Comparison of ENCODE assay signal across 8 mouse cellular contexts in the genomic region with DNA sequence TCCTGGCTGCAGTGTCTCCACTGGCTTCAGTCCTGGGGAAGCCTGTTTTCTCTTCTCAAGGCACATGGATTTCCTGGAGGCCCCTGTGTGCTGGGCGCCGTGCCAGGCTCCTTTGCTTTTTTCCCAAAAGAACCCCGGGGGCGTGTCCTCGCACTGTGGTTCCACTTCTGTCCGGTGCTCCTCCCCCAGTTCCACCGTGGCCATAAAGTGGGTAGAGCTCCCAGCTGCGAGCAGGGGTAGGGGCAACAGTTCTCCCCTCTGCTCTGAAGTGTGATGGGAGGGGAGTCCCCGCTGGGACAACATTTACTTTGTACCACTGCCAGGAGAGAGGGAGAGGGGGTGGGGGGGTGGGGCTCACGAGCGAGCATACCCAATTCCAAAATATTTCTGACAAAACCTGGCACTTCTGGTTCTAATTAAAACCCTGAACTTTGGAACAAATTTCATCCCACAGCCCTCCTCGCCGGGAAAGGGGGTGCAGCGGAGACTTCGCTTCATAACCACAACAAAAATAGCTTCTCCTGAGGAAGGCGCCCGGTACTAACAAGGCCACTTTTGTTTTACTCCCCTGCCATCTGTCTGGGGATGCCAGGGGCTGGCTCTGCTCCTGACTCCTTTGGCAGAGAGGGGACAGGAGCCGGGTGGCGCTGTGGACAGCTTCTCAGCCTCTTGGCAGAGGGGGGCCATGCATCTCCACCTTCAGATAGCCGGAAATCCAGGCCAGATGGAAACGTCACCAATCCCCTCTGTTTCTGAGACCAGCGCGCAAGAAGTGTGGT. TPM values are rescaled to one million over a fixed set of nuclear protein-coding genes. Genes with fewer than 3 reads are reported as not detected.
DNase-seq lines count a peak whose midpoint lies in the region; ATAC-seq and TF ChIP-seq lines count a peak whose summit lies in the region.

No protein-coding gene starts in this region.

- no peaks in the 10 kb centered on the region for H3K4me1 ChIP-seq in CH12.LX (ENCODE audit: control insufficient read depth in 1 of 2, insufficient read depth in 2 of 2)
- peaks cover 11% of the 10 kb centered on the region for H3K4me1 ChIP-seq in brown adipose tissue, adult 24 weeks (ENCODE audit: control insufficient read depth, insufficient read depth, insufficient read length, low read length)
- H3K4me1 ChIP-seq in forebrain, embryonic 15.5 days: peaks cover 34% of the 10 kb centered on the region
- peaks cover 12% of the 10 kb centered on the region; the same call in 1 of the 2 replicates for H3K4me1 ChIP-seq in heart, postnatal 0 days (ENCODE audit: control insufficient read depth, insufficient read depth)
- no peaks in the 10 kb centered on the region; the same call in 1 of the 2 replicates for H3K4me1 ChIP-seq in liver, embryonic 11.5 days (replicated peaks; ENCODE audit: control insufficient read depth, insufficient read depth, low read length)
- peaks cover 18% of the 10 kb centered on the region for H3K4me1 ChIP-seq in olfactory bulb, adult 2 months (ENCODE audit: control insufficient read depth, insufficient read depth, low read length)

- TF ChIP-seq POLR2A in CH12.LX (IDR thresholded peaks at IDR 0.05; ENCODE audit: low read depth, low read length): no peak
- no peak for TF ChIP-seq POLR2A in olfactory bulb, adult 2 months (IDR thresholded peaks at IDR 0.05; ENCODE audit: insufficient read depth, low read depth, low read length)

- no peak overlapping the region for H3K4me3 ChIP-seq in CH12.LX (replicated peaks in 1 of 3; ENCODE audit: low read depth in 2 of 3, low read length in 2 of 3, poor library complexity in 1 of 3)
- H3K4me3 ChIP-seq in brown adipose tissue, adult 24 weeks (ENCODE audit: insufficient read depth, low read depth, low read length): peak overlapping the region; percentile 41
- H3K4me3 ChIP-seq in forebrain, embryonic 15.5 days: peak overlapping the region; percentile 18; the same call in 1 of the 2 replicates
- H3K4me3 ChIP-seq in heart, postnatal 0 days (ENCODE audit: low read depth, low read length): peak overlapping the region; percentile 34
- H3K4me3 ChIP-seq in liver, embryonic 11.5 days (ENCODE audit: low read depth, low read length): no peak overlapping the region
- H3K4me3 ChIP-seq in olfactory bulb, adult 2 months (ENCODE audit: insufficient read depth, low read depth, low read length): no peak overlapping the region; the same call in 1 of the 2 replicates

- no peak for TF ChIP-seq EP300 in CH12.LX (IDR thresholded peaks at IDR 0.05; ENCODE audit: low read length)
- 0 out of 2 replicates have a peak, but pooled peaks have one; percentile 32 for TF ChIP-seq EP300 in heart, postnatal 0 days (IDR thresholded peaks at IDR 0.05; ENCODE audit: low read depth)

- ATAC-seq in forebrain, embryonic 15.5 days (replicated peaks): peak; percentile 89
- peak; percentile 66 for ATAC-seq in heart, postnatal 0 days (ENCODE audit: insufficient read depth, low read depth)
- peak; percentile 61 for ATAC-seq in liver, embryonic 11.5 days (replicated peaks; ENCODE audit: low FRiP score)

- no peaks in the 10 kb centered on the region for H3K79me2 ChIP-seq in CH12.LX (replicated peaks; ENCODE audit: control insufficient read depth, extremely low read depth, insufficient read depth, poor library complexity, severe bottlenecking)

- no peak for TF ChIP-seq CTCF in CH12.LX (conservative IDR thresholded peaks at IDR 0.05 in 1 of 2, IDR thresholded peaks at IDR 0.05 in 1 of 2; ENCODE audit: low read depth in 2 of 2, low read length in 2 of 2)
- TF ChIP-seq CTCF in heart, postnatal 0 days (IDR thresholded peaks at IDR 0.05; ENCODE audit: low read depth): no peak
- TF ChIP-seq CTCF in olfactory bulb, adult 2 months (IDR thresholded peaks at IDR 0.05; ENCODE audit: insufficient read depth, low read depth, low read length): no peak

- no peak for TF ChIP-seq RAD21 in CH12.LX (IDR thresholded peaks at IDR 0.05; ENCODE audit: low read depth, low read length)

- dilution Hi-C loops in CH12.LX (cut with MboI; ENCODE audit: extremely low pct_ligation_motif_present, extremely low pct_unique_long_range_greater_than_20kb, low sequenced_read_pairs): no loop called here

- H3K27ac ChIP-seq in CH12.LX (ENCODE audit: insufficient read depth, low read depth): no peak overlapping the region
- peak overlapping the region; percentile 95 for H3K27ac ChIP-seq in brown adipose tissue, adult 24 weeks (replicated peaks; ENCODE audit: low read depth, low read length)
- peak overlapping the region; percentile 84 for H3K27ac ChIP-seq in forebrain, embryonic 15.5 days (replicated peaks)
- peak overlapping the region; percentile 57 for H3K27ac ChIP-seq in heart, postnatal 0 days (ENCODE audit: low read depth)
- peak overlapping the region; percentile 38; the same call in 1 of the 2 replicates for H3K27ac ChIP-seq in liver, embryonic 11.5 days (ENCODE audit: low read depth, low read length)
- H3K27ac ChIP-seq in olfactory bulb, adult 2 months (ENCODE audit: insufficient read depth, low read depth, low read length): peak overlapping the region; percentile 55; the same call in 1 of the 2 replicates

- no peaks in the 10 kb centered on the region for H3K9me3 ChIP-seq in CH12.LX (replicated peaks; ENCODE audit: low read length)
- no peaks in the 10 kb centered on the region for H3K9me3 ChIP-seq in forebrain, embryonic 15.5 days
- no peaks in the 10 kb centered on the region for H3K9me3 ChIP-seq in heart, postnatal 0 days (replicated peaks; ENCODE audit: control insufficient read depth, low read length)
- no peaks in the 10 kb centered on the region for H3K9me3 ChIP-seq in liver, embryonic 11.5 days (ENCODE audit: control insufficient read depth, low read length)

- in situ Hi-C loops in CH12.LX (cut with MboI; ENCODE audit: low pct_ligation_motif_present, low pct_unique_long_range_greater_than_20kb, low sequenced_read_pairs): no loop called here

- H3K9ac ChIP-seq in CH12.LX (ENCODE audit: insufficient read depth, low read depth): no peak overlapping the region
- H3K9ac ChIP-seq in forebrain, embryonic 15.5 days (replicated peaks): 0 out of 2 replicates have a peak overlapping the region, but pooled peaks have one; percentile 20
- H3K9ac ChIP-seq in heart, postnatal 0 days (replicated peaks; ENCODE audit: low read depth, low read length): no peak overlapping the region
- no peak overlapping the region for H3K9ac ChIP-seq in liver, embryonic 11.5 days (ENCODE audit: low read depth, low read length)

- H3K36me3 ChIP-seq in CH12.LX (replicated peaks in 1 of 2; ENCODE audit: control insufficient read depth in 1 of 2, insufficient read depth in 1 of 2, low read length in 1 of 2): no peaks in the 10 kb centered on the region
- H3K36me3 ChIP-seq in forebrain, embryonic 15.5 days: no peaks in the 10 kb centered on the region
- no peaks in the 10 kb centered on the region for H3K36me3 ChIP-seq in heart, postnatal 0 days (replicated peaks; ENCODE audit: control insufficient read depth, insufficient read depth, low read length)
- no peaks in the 10 kb centered on the region for H3K36me3 ChIP-seq in liver, embryonic 11.5 days (ENCODE audit: control insufficient read depth, insufficient read depth, low read length)

- DNase-seq in CH12.LX (ENCODE audit: extremely low read depth): no peak
- peak; percentile 87 for DNase-seq in heart, postnatal 0 days (ENCODE audit: low spot score)
- peak; percentile 91 to 94 for DNase-seq in kidney, postnatal 36 days
- DNase-seq in liver, embryonic 11.5 days (ENCODE audit: low spot score): no peak
- no peak for DNase-seq in thymus, postnatal 4 days

- no peaks in the 10 kb centered on the region for H3K27me3 ChIP-seq in CH12.LX (replicated peaks)
- H3K27me3 ChIP-seq in forebrain, embryonic 15.5 days: no peaks in the 10 kb centered on the region
- H3K27me3 ChIP-seq in heart, postnatal 0 days (ENCODE audit: control insufficient read depth, insufficient read depth, low read length): 0 out of 2 replicates have a peak, but pooled peaks cover 4% of the 10 kb centered on the region
- no peaks in the 10 kb centered on the region for H3K27me3 ChIP-seq in liver, embryonic 11.5 days (replicated peaks; ENCODE audit: control insufficient read depth, insufficient read depth, low read length)

- peak overlapping the region; percentile 64 for H3K4me2 ChIP-seq in CH12.LX (ENCODE audit: insufficient read depth, low read depth, poor library complexity, severe bottlenecking)
- peak overlapping the region; percentile 36 for H3K4me2 ChIP-seq in forebrain, embryonic 15.5 days (replicated peaks)
- peak overlapping the region; percentile 65 for H3K4me2 ChIP-seq in heart, postnatal 0 days (ENCODE audit: low read depth, low read length)
- H3K4me2 ChIP-seq in liver, embryonic 11.5 days: peak overlapping the region; percentile 31; the same call in 1 of the 2 replicates

- 9% methylated on average over 23 of the region's 23 CpGs for WGBS in forebrain, embryonic 15.5 days
- WGBS in heart, postnatal 0 days: 16% methylated on average over 23 of the region's 23 CpGs
- 40% methylated on average over 23 of the region's 23 CpGs for WGBS in liver, embryonic 11.5 days
- WGBS in olfactory bulb, adult 2 months: 6% methylated on average over 23 of the region's 23 CpGs

RNA-seq across cellular contexts. Expression of a gene that starts 49.2 kb away (rescaled TPM):
- 9.7 and 9.8 TPM in 2 replicates for total RNA-seq in CH12.LX (2012; rRNA removed)
- 6.9 and 7.8 TPM in 2 replicates for total RNA-seq in CH12.LX (2014; rRNA removed)
- polyA plus RNA-seq in CH12.LX (2012; ENCODE audit: insufficient read length, low read depth): 8.9 and 9.2 TPM in 2 replicates
- polyA plus RNA-seq in brown adipose tissue, adult 24 weeks (2012; ENCODE audit: insufficient read depth, insufficient read length, missing spikeins): 11.3 and 12.3 TPM in 2 replicates
- polyA plus RNA-seq in forebrain, embryonic 15.5 days (2015; fragmentation: Nextera tagmentation; extraction: Ambion mirVana): 17.2 and 18.5 TPM in 2 replicates
- total RNA-seq in heart, postnatal 0 days (2014; rRNA removed; ENCODE audit: low replicate concordance): 4.1 and 7.1 TPM in 2 replicates
- 5.1 and 5.9 TPM in 2 replicates for polyA plus RNA-seq in heart, postnatal 0 days (2015; fragmentation: Nextera tagmentation; extraction: Ambion mirVana)
- 4.3 TPM in 2 replicates for polyA plus RNA-seq in liver, embryonic 11.5 days (2014; fragmentation: Nextera tagmentation; extraction: Ambion mirVana)
- polyA plus RNA-seq in olfactory bulb, adult 2 months (2012; ENCODE audit: insufficient read depth, insufficient read length, low replicate concordance, missing spikeins): not detected in 2 replicates

RNA-seq across cellular contexts. Expression of a gene that starts 49.4 kb away (rescaled TPM):
- total RNA-seq in CH12.LX (2012; rRNA removed) (2.6 and 3.4 TPM in 2 replicates), CH12.LX (2014; rRNA removed) (0.74 and 1.6 TPM in 2 replicates)
- 4.2 and 5.1 TPM in 2 replicates for polyA plus RNA-seq in CH12.LX (2012; ENCODE audit: insufficient read length, low read depth)
- 1.7 and 2.9 TPM in 2 replicates for polyA plus RNA-seq in brown adipose tissue, adult 24 weeks (2012; ENCODE audit: insufficient read depth, insufficient read length, missing spikeins)
- polyA plus RNA-seq in forebrain, embryonic 15.5 days (2015; fragmentation: Nextera tagmentation; extraction: Ambion mirVana): 8.5 and 9.5 TPM in 2 replicates
- 1.7 and 12.7 TPM in 2 replicates for total RNA-seq in heart, postnatal 0 days (2014; rRNA removed; ENCODE audit: low replicate concordance)
- polyA plus RNA-seq in heart, postnatal 0 days (2015; fragmentation: Nextera tagmentation; extraction: Ambion mirVana): 0.40 and 0.70 TPM in 2 replicates
- 1.3 and 1.7 TPM in 2 replicates for polyA plus RNA-seq in liver, embryonic 11.5 days (2014; fragmentation: Nextera tagmentation; extraction: Ambion mirVana)
- polyA plus RNA-seq in olfactory bulb, adult 2 months (2012; ENCODE audit: insufficient read depth, insufficient read length, low replicate concordance, missing spikeins): not detected in 2 replicates

Comparison
In these comparisons a context has a peak if more than half of its experiments do, and no peak if none do; other contexts are left out.
1. DNase-seq: peak in heart, postnatal 0 days (single experiment) and kidney, postnatal 36 days (2 of 2); none in CH12.LX (single experiment), liver, embryonic 11.5 days (single experiment) and thymus, postnatal 4 days (single experiment).
2. H3K4me3 ChIP-seq: peak in brown adipose tissue, adult 24 weeks (single experiment), forebrain, embryonic 15.5 days (single experiment) and heart, postnatal 0 days (single experiment); none in CH12.LX (0 of 3), liver, embryonic 11.5 days (single experiment) and olfactory bulb, adult 2 months (single experiment).
3. Peak in every context shown above with its lines, with median percentiles within 50 percentile points of each other: H3K4me2 ChIP-seq and ATAC-seq.